Mouse (Mus musculus): ENCODE results near the gene Sgms2. TPM values are rescaled to one million over a fixed set of nuclear protein-coding genes. Genes with fewer than 3 reads are reported as not detected.

Sgms2 gene
- total and polyA plus RNA-seq, 2 experiments from 2014 or later, result 2.1 to 4.4 TPM

GRCm38 (mm10) chr3:131517756-131518155 is 26.5 kb upstream of the Sgms2 start:
- TF ChIP-seq CTCF (IDR thresholded peaks at IDR 0.05; ENCODE audit: low read depth), result no peak
- Histone ChIP-seq H3K36me3 (ENCODE audit: insufficient read depth) (no peaks in the 10 kb centered on the region), H3K4me2 (ENCODE audit: low read depth) (no peak overlapping the region), H3K4me1 (ENCODE audit: insufficient read depth) (no peaks in the 10 kb centered on the region), H3K9ac (no peak overlapping the region), H3K9me3 (ENCODE audit: low read length) (no peaks in the 10 kb centered on the region), H3K27me3 (ENCODE audit: insufficient read depth, low read length) (no peaks in the 10 kb centered on the region), H3K27ac (ENCODE audit: low read depth, low read length) (no peak overlapping the region), H3K4me3 (ENCODE audit: low read depth, low read length) (no peak overlapping the region)
- DNase-seq (no peak), ATAC-seq (no peak)
- 42% methylated on average over 6 of the region's 6 CpGs for WGBS

GRCm38 (mm10) chr3:131516332-131516999 is 25.3 kb upstream of the Sgms2 start:
- no peak for ATAC-seq

GRCm38 (mm10) chr3:131511616-131512015 is 20.4 kb upstream of the Sgms2 start:
- WGBS, result 66% methylated on average over 8 of the region's 8 CpGs
- H3K27ac ChIP-seq (ENCODE audit: low read depth, low read length), result no peak overlapping the region
- DNase-seq (no peak), ATAC-seq (no peak)
- no peak overlapping the region for H3K4me2 ChIP-seq (ENCODE audit: low read depth)
- H3K27me3 ChIP-seq (ENCODE audit: insufficient read depth, low read length), result no peaks in the 10 kb centered on the region
- H3K9me3 ChIP-seq (ENCODE audit: low read length), result no peaks in the 10 kb centered on the region
- no peak overlapping the region for H3K9ac ChIP-seq
- H3K36me3 ChIP-seq (ENCODE audit: insufficient read depth), result no peaks in the 10 kb centered on the region
- no peaks in the 10 kb centered on the region for H3K4me1 ChIP-seq (ENCODE audit: insufficient read depth)
- H3K4me3 ChIP-seq (ENCODE audit: low read depth, low read length), result no peak overlapping the region
- TF ChIP-seq CTCF (IDR thresholded peaks at IDR 0.05; ENCODE audit: low read depth), result peak; percentile 10; the same call in 1 of the 2 replicates

More at GRCm38 (mm10) chr3:131516332-131516999, 25.3 kb upstream of the Sgms2 start:
- no peak for TF ChIP-seq CTCF (IDR thresholded peaks at IDR 0.05; ENCODE audit: low read depth)
- DNase-seq, result no peak
- H3K27ac ChIP-seq (ENCODE audit: low read depth, low read length), result no peak overlapping the region
- no peaks in the 10 kb centered on the region for H3K9me3 ChIP-seq (ENCODE audit: low read length)
- no peaks in the 10 kb centered on the region for H3K4me1 ChIP-seq (ENCODE audit: insufficient read depth)
- no peak overlapping the region for H3K4me2 ChIP-seq (ENCODE audit: low read depth)
- H3K4me3 ChIP-seq (ENCODE audit: low read depth, low read length), result no peak overlapping the region
- no peaks in the 10 kb centered on the region for H3K27me3 ChIP-seq (ENCODE audit: insufficient read depth, low read length)
- H3K36me3 ChIP-seq (ENCODE audit: insufficient read depth), result no peaks in the 10 kb centered on the region
- 87% methylated on average over 7 of the region's 7 CpGs for WGBS
- H3K9ac ChIP-seq, result no peak overlapping the region

- 75% methylated on average over 2 of the region's 2 CpGs for WGBS
- Histone ChIP-seq H3K4me2 (ENCODE audit: low read depth) (no peak overlapping the region), H3K36me3 (ENCODE audit: insufficient read depth) (no peaks in the 10 kb centered on the region), H3K27me3 (ENCODE audit: insufficient read depth, low read length) (no peaks in the 10 kb centered on the region), H3K4me1 (ENCODE audit: insufficient read depth) (no peaks in the 10 kb centered on the region), H3K4me3 (ENCODE audit: low read depth, low read length) (no peak overlapping the region), H3K27ac (ENCODE audit: low read depth, low read length) (no peak overlapping the region), H3K9ac (no peak overlapping the region), H3K9me3 (ENCODE audit: low read length) (no peaks in the 10 kb centered on the region)
- no peak for TF ChIP-seq CTCF (IDR thresholded peaks at IDR 0.05; ENCODE audit: low read depth)
- ATAC-seq (no peak), DNase-seq (no peak)
Measured at GRCm38 (mm10) chr3:131508024-131508423, 16.8 kb upstream of the Sgms2 start.

GRCm38 (mm10) chr3:131504595-131505223 is 13.5 kb upstream of the Sgms2 start:
- Histone ChIP-seq H3K4me1 (ENCODE audit: insufficient read depth) (no peaks in the 10 kb centered on the region), H3K4me3 (ENCODE audit: low read depth, low read length) (no peak overlapping the region), H3K4me2 (ENCODE audit: low read depth) (no peak overlapping the region), H3K9ac (no peak overlapping the region), H3K9me3 (ENCODE audit: low read length) (no peaks in the 10 kb centered on the region), H3K36me3 (ENCODE audit: insufficient read depth) (no peaks in the 10 kb centered on the region), H3K27me3 (ENCODE audit: insufficient read depth, low read length) (no peaks in the 10 kb centered on the region), H3K27ac (ENCODE audit: low read depth, low read length) (no peak overlapping the region)
- no peak for ATAC-seq
- DNase-seq, result no peak
- no peak for TF ChIP-seq CTCF (IDR thresholded peaks at IDR 0.05; ENCODE audit: low read depth)
- 92% methylated on average over 14 of the region's 14 CpGs for WGBS

GRCm38 (mm10) chr3:131501677-131502370 is 10.6 kb upstream of the Sgms2 start:
- Histone ChIP-seq H3K4me1 (ENCODE audit: insufficient read depth) (no peaks in the 10 kb centered on the region), H3K9ac (no peak overlapping the region), H3K4me2 (ENCODE audit: low read depth) (no peak overlapping the region), H3K27me3 (ENCODE audit: insufficient read depth, low read length) (no peaks in the 10 kb centered on the region), H3K4me3 (ENCODE audit: low read depth, low read length) (no peak overlapping the region), H3K27ac (ENCODE audit: low read depth, low read length) (no peak overlapping the region), H3K36me3 (ENCODE audit: insufficient read depth) (no peaks in the 10 kb centered on the region), H3K9me3 (ENCODE audit: low read length) (no peaks in the 10 kb centered on the region)
- no peak for DNase-seq
- WGBS, result 52% methylated on average over 10 of the region's 10 CpGs
- ATAC-seq, result no peak
- TF ChIP-seq CTCF (IDR thresholded peaks at IDR 0.05; ENCODE audit: low read depth), result no peak

- H3K36me3 ChIP-seq (ENCODE audit: insufficient read depth), result no peaks in the 10 kb centered on the region
- no peak overlapping the region for H3K4me3 ChIP-seq (ENCODE audit: low read depth, low read length)
- H3K4me1 ChIP-seq (ENCODE audit: insufficient read depth), result no peaks in the 10 kb centered on the region
- no peak for TF ChIP-seq CTCF (IDR thresholded peaks at IDR 0.05; ENCODE audit: low read depth)
- DNase-seq, result no peak
- H3K27me3 ChIP-seq (ENCODE audit: insufficient read depth, low read length), result no peaks in the 10 kb centered on the region
- no peak overlapping the region for H3K4me2 ChIP-seq (ENCODE audit: low read depth)
- H3K9ac ChIP-seq, result no peak overlapping the region
- WGBS, result 85% methylated on average over 6 of the region's 6 CpGs
- H3K27ac ChIP-seq (ENCODE audit: low read depth, low read length), result no peak overlapping the region
- H3K9me3 ChIP-seq (ENCODE audit: low read length), result no peaks in the 10 kb centered on the region
- no peak for ATAC-seq
Measured at GRCm38 (mm10) chr3:131499651-131500050, 8.4 kb upstream of the Sgms2 start.
